Mouse (Mus musculus): Measurements from ENCODE around the gene Olfr1110.
"Not testable (repeated sequence)": the region's sequence is repeated elsewhere in the genome, so short reads cannot be mapped to it uniquely, and the experiment has no call there.

Olfr1110 gene

GRCm38 (mm10) chr2:87140200-87140599 lies at the start of gene Olfr1110:
TSS of gene Olfr1110 (minus strand) at chr2:87140300.
- no peak for DNase-seq

GRCm38 (mm10) chr2:87187498-87187897 lies 47.4 kb upstream of the Olfr1110 start, which contains the start of gene Olfr1112:
TSS of gene Olfr1112 (plus strand) at chr2:87187798.
- no peak for DNase-seq

- not testable (repeated sequence) for DNase-seq
Observed at GRCm38 (mm10) chr2:87167731-87168130, 27.6 kb upstream of the Olfr1110 start.

- no peak for DNase-seq
Observed at GRCm38 (mm10) chr2:87152524-87152923, 12.4 kb upstream of the Olfr1110 start, which contains the start of gene Olfr1111. TSS of gene Olfr1111 (minus strand) at chr2:87152624.

DNA sequence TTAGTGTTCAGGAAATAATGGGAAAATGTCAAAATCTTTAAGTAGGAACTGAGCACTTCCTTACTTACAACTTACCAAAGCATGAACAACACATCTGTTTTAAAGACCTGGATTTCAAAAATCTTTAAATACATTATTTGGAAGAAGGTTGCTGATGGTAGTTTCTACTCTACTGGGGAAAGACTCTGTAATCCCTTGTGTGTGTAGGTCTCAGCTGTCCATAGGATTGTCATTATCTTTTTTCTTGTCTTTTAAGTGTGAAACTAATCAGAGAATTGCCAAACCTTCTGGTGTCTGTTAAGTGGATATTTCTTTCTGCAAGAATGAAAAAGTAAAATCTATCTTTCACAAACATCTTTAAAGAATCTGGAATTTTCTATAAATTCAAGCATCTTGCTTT lies 25.6 kb downstream of the Olfr1110 start, which contains the start of gene Olfr259:
TSS of gene Olfr259 (minus strand) at position 101 of the 400 bp plus-strand sequence.
- no peak for DNase-seq

GRCm38 (mm10) chr2:87095908-87096307 lies 44.2 kb downstream of the Olfr1110 start, which contains the start of gene Olfr1109:
TSS of gene Olfr1109 (minus strand) at chr2:87096008.
- DNase-seq, result no peak

All from layer of hippocampus, adult 9-11 months (tissue).